Mouse (Mus musculus) lung, embryonic 14.5 days (tissue): ENCODE results near the gene Slc35g3. TPM values are rescaled to one million over a fixed set of nuclear protein-coding genes. Genes with fewer than 3 reads are reported as not detected.

ENCODE experiments used
- ATAC-seq: fragments of 200-750 bp; cut with Nextera tagmentation; 2 replicates; pipeline ENCODE4 v1.8.0; 2017; ENCODE audit warnings: mild to moderate bottlenecking, moderate TSS enrichment, moderate library complexity; ENCODE audit not compliant: insufficient read depth
- DNase-seq: peaks from one replicate; pipeline ENCODE4 v3.0.0-alpha.2; 2015
- H3K27ac ChIP-seq: fragments of 300-500 bp; sonication (generic); 2 replicates; pipeline ENCODE4 v1.5.1; 2014; ENCODE audit warnings: low read depth, mild to moderate bottlenecking, moderate library complexity
- H3K27me3 ChIP-seq: fragments of 300-500 bp; sonication (generic); 2 replicates; pipeline ENCODE4 v1.6.1; 2014; ENCODE audit warnings: low read length, control low read depth; ENCODE audit not compliant: insufficient read depth
- H3K36me3 ChIP-seq: fragments of 300-500 bp; sonication (generic); 2 replicates; pipeline ENCODE4 v1.6.1; 2014; ENCODE audit warnings: control low read depth; ENCODE audit not compliant: insufficient read depth
- H3K4me1 ChIP-seq: fragments of 300-500 bp; sonication (generic); 2 replicates; pipeline ENCODE4 v1.6.1; 2014; ENCODE audit warnings: antibody characterized with exemption, control low read depth; ENCODE audit not compliant: insufficient read depth
- H3K4me2 ChIP-seq: fragments of 300-500 bp; sonication (generic); 2 replicates; pipeline ENCODE4 v1.6.1; 2014; ENCODE audit warnings: mild to moderate bottlenecking
- H3K4me3 ChIP-seq: fragments of 300-500 bp; sonication (generic); 2 replicates; pipeline ENCODE4 v1.5.1; 2014; ENCODE audit warnings: low read depth, low read length
- H3K9ac ChIP-seq: fragments of 300-500 bp; sonication (generic); 2 replicates; pipeline ENCODE4 v1.6.1; 2014
- H3K9me3 ChIP-seq: fragments of 300-500 bp; sonication (generic); 2 replicates; pipeline ENCODE4 v1.6.1; 2016; ENCODE audit warnings: low read depth, low read length, control low read depth
- CTCF ChIP-seq: IDR thresholded peaks from 2 replicates; pipeline ENCODE4 v1.5.1; 2016; ENCODE audit warnings: antibody characterized with exemption, low read depth
- WGBS: fragments of 180-500 bp; shearing (Covaris S2); extraction: QIAGEN DNeasy Blood & Tissue Kit; methylation state at CpG from one replicate; pipeline ENCODE4 v1.1.7; 2014; 5-methylcytosine and 5-hydroxymethylcytosine counted together
- polyA plus RNA-seq: library from polyadenylated mRNA; unstranded; fragments of >200 nt; fragmentation: Nextera tagmentation; extraction: Ambion mirVana; gene quantifications from 2 replicates; pipeline ENCODE4 v1.2.1, GENCODE M21; 2014

Slc35g3 gene
- polyA plus RNA-seq, 1 experiment from 2014 or later: 0.12 TPM

- Histone ChIP-seq H3K27ac (no peak overlapping the region), H3K4me3 (no peak overlapping the region), H3K9ac (no peak overlapping the region), H3K9me3 (no peaks in the 10 kb centered on the region), H3K36me3 (no peaks in the 10 kb centered on the region), H3K4me1 (0 out of 2 replicates have a peak, but pooled peaks cover 3% of the 10 kb centered on the region), H3K4me2 (no peak overlapping the region), H3K27me3 (no peaks in the 10 kb centered on the region)
- no peak for TF ChIP-seq CTCF
- ATAC-seq (no peak), DNase-seq (no peak)
- WGBS: 64% methylated on average over 6 of the region's 6 CpGs
These were observed 42.3 kb downstream of the Slc35g3 start for GRCm38 (mm10) chr11:69719423-69719822.

DNA sequence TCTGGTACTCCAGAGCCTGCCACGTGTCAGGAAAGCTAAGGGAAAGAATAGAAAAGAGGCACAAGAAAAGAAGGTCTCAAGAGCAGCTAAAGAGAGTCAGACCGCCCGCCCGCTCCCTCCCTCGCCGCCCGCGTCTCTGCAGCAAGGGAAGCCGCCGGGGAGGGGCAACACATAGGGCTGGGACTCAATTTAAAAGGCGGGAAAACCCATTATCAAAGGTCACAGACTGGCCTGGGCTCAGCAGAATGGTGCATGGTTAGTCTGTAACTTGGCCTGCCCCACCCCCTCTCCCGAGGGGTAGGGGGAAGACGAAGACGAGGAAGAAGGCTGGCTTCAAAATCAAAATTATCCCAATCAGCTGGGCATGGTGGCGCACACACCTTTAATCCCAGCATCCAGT lies 43.1 kb downstream of the Slc35g3 start:
- ATAC-seq: no peak
- 29% methylated on average over 15 of the region's 15 CpGs for WGBS
- TF ChIP-seq CTCF: no peak
- no peak overlapping the region; the same call in 1 of the 2 replicates for H3K9ac ChIP-seq
- H3K27ac ChIP-seq: no peak overlapping the region
- no peaks in the 10 kb centered on the region for H3K36me3 ChIP-seq
- H3K4me1 ChIP-seq: 0 out of 2 replicates have a peak, but pooled peaks cover 3% of the 10 kb centered on the region
- DNase-seq: no peak
- peak overlapping the region; percentile 18; the same call in 1 of the 2 replicates for H3K4me2 ChIP-seq
- H3K9me3 ChIP-seq: no peaks in the 10 kb centered on the region
- no peak overlapping the region for H3K4me3 ChIP-seq
- no peaks in the 10 kb centered on the region for H3K27me3 ChIP-seq

- Histone ChIP-seq H3K9me3 (no peaks in the 10 kb centered on the region), H3K4me1 (0 out of 2 replicates have a peak, but pooled peaks cover 3% of the 10 kb centered on the region), H3K9ac (no peak overlapping the region), H3K36me3 (no peaks in the 10 kb centered on the region), H3K4me2 (no peak overlapping the region), H3K27me3 (no peaks in the 10 kb centered on the region), H3K4me3 (no peak overlapping the region), H3K27ac (no peak overlapping the region)
- DNase-seq (no peak), ATAC-seq (no peak)
- 64% methylated on average over 4 of the region's 4 CpGs for WGBS
- TF ChIP-seq CTCF: no peak
These were observed 44.8 kb downstream of the Slc35g3 start for GRCm38 (mm10) chr11:69716953-69717352.

- WGBS: 10% methylated on average over 5 of the region's 5 CpGs
- H3K27ac ChIP-seq: no peak overlapping the region
- DNase-seq (peak; percentile 18), ATAC-seq (no peak)
- no peaks in the 10 kb centered on the region for H3K27me3 ChIP-seq
- TF ChIP-seq CTCF: no peak
- H3K36me3 ChIP-seq: no peaks in the 10 kb centered on the region
- H3K9me3 ChIP-seq: no peaks in the 10 kb centered on the region
- H3K9ac ChIP-seq: no peak overlapping the region
- no peak overlapping the region for H3K4me2 ChIP-seq
- 0 out of 2 replicates have a peak, but pooled peaks cover 3% of the 10 kb centered on the region for H3K4me1 ChIP-seq
- H3K4me3 ChIP-seq: no peak overlapping the region
These were observed 45.8 kb downstream of the Slc35g3 start for GRCm38 (mm10) chr11:69715929-69716328.

GRCm38 (mm10) chr11:69715482-69715881 lies 46.3 kb downstream of the Slc35g3 start:
- no peak for ATAC-seq
- H3K27me3 ChIP-seq: no peaks in the 10 kb centered on the region
- H3K4me2 ChIP-seq: no peak overlapping the region
- no peak overlapping the region for H3K9ac ChIP-seq
- H3K27ac ChIP-seq: no peak overlapping the region
- H3K4me3 ChIP-seq: no peak overlapping the region
- H3K36me3 ChIP-seq: no peaks in the 10 kb centered on the region
- DNase-seq: peak; percentile 57
- H3K9me3 ChIP-seq: no peaks in the 10 kb centered on the region
- 56% methylated on average over 9 of the region's 9 CpGs for WGBS
- 0 out of 2 replicates have a peak, but pooled peaks cover 3% of the 10 kb centered on the region for H3K4me1 ChIP-seq
- TF ChIP-seq CTCF: peak; percentile 68

GRCm38 (mm10) chr11:69714636-69715329 lies 47.0 kb downstream of the Slc35g3 start:
- no peaks in the 10 kb centered on the region for H3K36me3 ChIP-seq
- 0 out of 2 replicates have a peak, but pooled peaks cover 3% of the 10 kb centered on the region for H3K4me1 ChIP-seq
- no peak for ATAC-seq
- H3K27me3 ChIP-seq: no peaks in the 10 kb centered on the region
- no peaks in the 10 kb centered on the region for H3K9me3 ChIP-seq
- no peak overlapping the region for H3K4me3 ChIP-seq
- H3K9ac ChIP-seq: no peak overlapping the region
- 67% methylated on average over 18 of the region's 18 CpGs for WGBS
- DNase-seq: no peak
- H3K4me2 ChIP-seq: no peak overlapping the region
- no peak overlapping the region for H3K27ac ChIP-seq
- TF ChIP-seq CTCF: no peak

DNA sequence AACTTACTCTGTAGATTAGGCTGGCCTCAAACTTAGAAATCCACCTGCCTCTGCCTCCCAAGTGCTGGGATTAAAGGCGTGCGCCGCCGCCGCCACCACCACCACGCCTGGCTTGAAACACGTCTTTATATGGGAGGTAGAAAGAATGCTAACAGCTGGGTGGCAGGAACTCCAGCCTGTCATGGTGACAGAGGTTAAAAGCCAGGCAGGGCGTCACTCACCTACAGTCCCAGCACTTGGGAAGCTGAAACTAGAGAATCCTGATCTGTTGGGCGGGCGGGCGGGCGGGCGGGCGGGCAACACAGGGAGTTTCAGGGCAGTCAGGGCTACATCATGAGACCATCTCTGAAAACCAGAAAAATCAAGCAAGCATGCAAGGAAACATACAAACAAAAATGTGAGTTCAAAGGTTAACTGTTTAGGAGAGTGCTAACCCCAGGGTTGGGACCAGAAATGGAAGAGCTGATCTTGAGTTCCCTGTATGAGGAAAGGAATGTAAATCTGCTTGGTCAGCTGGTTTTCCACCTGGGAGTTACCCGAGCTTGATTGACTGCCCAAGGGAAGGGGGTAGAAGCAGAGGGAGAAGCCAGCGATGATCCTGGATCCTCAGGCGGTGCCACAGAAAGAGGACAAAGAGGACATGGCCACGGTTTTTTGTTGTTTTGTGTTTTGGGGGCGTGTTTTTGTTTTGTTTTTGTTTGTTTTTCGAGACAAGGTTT lies 48.7 kb downstream of the Slc35g3 start:
- Histone ChIP-seq H3K9ac (no peak overlapping the region), H3K4me3 (no peak overlapping the region), H3K27ac (no peak overlapping the region), H3K4me2 (no peak overlapping the region), H3K27me3 (no peaks in the 10 kb centered on the region), H3K9me3 (no peaks in the 10 kb centered on the region), H3K4me1 (0 out of 2 replicates have a peak, but pooled peaks cover 3% of the 10 kb centered on the region), H3K36me3 (no peaks in the 10 kb centered on the region)
- WGBS: 76% methylated on average over 20 of the region's 20 CpGs
- TF ChIP-seq CTCF: no peak
- no peak for ATAC-seq
- DNase-seq: no peak
